Mouse (Mus musculus) ES-Bruce4 (cell line): ENCODE measurements around the gene Mccc1.

Experiments
- CTCF ChIP-seq: IDR thresholded peaks from one replicate; pipeline ENCODE4 v1.8.1; 2011; ENCODE audit warnings: low read depth, low read length
- EP300 ChIP-seq: IDR thresholded peaks from 2 replicates; pipeline ENCODE4 v1.6.1; 2011; ENCODE audit warnings: low read depth, low read length; ENCODE audit not compliant: insufficient read depth

- TF ChIP-seq CTCF: no peak
- no peak for TF ChIP-seq EP300
Measured at GRCm38 (mm10) chr3:35988031-35988430, 12.4 kb downstream of the Mccc1 start.
